Mouse (Mus musculus): ENCODE measurements around the gene Lrrc43.

DNA sequence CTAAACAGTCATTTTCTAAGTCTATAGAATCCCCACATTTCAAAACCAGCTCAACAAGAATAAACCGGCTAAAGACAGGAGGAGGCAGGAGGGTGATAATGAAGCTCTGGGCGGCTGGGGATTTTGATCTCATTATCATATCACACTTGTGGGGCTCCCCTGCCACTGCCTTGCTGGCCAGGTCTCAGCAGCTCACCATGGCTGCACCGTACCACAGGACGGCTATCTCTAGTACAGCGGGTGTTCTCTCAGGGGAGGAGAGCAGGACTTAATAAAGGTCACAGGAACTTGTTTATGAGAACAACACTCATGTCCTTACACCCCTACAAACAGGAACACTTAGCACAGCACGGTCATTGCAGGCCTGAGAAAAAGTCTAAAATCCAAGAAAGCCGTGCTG, 66.6 kb downstream of the Lrrc43 start:
- TF ChIP-seq CTCF (IDR thresholded peaks at IDR 0.05; ENCODE audit: low read depth, low read length) (no peak), POLR2AphosphoS5 (IDR thresholded peaks at IDR 0.05; ENCODE audit: insufficient replicate concordance, low read depth, low read length) (no peak), GATA2 (IDR thresholded peaks at IDR 0.05; ENCODE audit: borderline replicate concordance, low read depth, low read length) (no peak), GATA1 (IDR thresholded peaks at IDR 0.05; ENCODE audit: borderline replicate concordance, low read length) (no peak), TAL1 (conservative IDR thresholded peaks at IDR 0.05; ENCODE audit: low read depth, low read length) (no peak)
